Mouse (Mus musculus) MN1 (cell line): ENCODE data around the gene Cbx7.

Experiments
- DNase-seq: peaks from one replicate; pipeline ENCODE4 v3.0.0-alpha.2; 2016; ENCODE audit warnings: low spot score

Gene Cbx7

GRCm38 (mm10) chr15:79970940-79971339 lies at the start of gene Cbx7:
TSS of gene Cbx7 (minus strand) at chr15:79971119.
- DNase-seq: peak; percentile 98

GRCm38 (mm10) chr15:80020516-80020915 lies 49.6 kb upstream of the Cbx7 start:
- no peak for DNase-seq

DNA sequence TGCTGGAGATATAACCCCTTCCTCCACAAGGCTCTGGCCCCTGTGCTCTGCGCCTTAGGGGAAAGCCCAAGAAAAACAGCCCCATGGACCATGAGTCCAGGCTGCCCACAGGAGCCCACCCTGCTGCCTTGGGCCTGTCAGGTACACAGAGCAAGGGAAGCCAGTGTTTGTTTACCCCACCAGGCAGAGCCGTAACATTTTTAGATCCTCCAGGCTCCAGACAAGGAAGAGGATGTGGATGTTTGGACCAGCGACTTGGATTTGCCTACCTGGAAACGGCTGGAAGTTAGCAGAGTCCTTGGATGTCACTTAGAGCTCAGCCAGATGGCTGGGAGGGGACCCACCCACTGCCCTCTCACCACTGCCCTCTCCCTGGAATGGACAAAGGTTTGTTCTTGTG lies 48.7 kb upstream of the Cbx7 start:
- no peak for DNase-seq

DNA sequence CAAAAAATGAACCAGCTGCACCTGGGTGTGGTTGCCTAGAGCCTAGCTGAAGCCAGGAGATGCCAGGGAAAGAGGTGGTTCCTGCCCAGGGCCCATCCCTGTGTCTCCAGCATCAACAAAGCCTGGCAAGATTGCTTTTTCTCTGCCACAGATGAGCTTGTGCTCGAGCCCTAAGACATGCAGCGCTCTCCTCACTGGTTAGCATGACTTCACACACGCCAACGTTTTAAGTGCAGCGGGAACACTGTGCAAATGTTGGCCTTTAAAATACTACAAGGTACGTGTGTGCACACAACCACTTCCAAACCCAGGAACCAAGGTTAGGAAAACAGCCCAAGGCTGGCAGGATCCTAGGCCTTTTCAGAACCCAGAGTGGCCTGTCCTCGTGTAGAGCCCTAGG lies 48.3 kb upstream of the Cbx7 start:
- DNase-seq: no peak

DNA sequence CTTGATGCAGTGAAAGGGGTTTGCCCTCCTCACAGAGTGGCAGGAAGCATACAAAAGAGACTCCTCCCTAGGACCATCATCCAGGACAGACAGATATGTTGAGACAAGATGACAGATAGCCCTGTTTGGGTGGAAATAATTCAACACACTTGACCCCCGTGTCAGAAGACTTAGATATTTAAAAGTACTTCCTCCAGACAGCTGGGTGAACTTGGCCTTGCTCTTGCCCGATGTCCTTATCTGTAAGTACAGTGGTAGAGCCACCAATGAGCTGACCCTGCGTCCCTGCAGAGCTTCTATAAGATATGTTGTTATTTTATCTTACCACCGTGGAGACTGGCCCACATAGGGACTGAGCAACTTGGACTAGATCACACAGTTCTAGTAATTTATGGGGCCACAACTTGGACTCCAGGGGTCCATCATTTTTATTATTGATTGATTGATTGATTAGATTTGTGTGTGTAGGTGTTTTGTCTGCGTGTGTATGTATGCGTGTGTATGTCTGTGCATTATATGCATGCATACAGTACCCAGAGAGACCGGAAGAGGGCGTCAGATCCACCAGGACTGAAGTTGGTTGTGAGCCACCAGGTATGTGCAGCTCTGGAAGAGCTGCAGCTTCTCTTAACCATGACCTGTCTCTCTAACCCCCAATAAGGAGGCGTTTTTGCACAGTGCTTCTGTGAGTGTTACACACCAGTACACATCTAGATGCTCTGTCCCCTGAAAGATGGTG lies 45.8 kb upstream of the Cbx7 start:
- DNase-seq: no peak

- DNase-seq: no peak
Measured at GRCm38 (mm10) chr15:80015211-80015952, 44.5 kb upstream of the Cbx7 start.

DNA sequence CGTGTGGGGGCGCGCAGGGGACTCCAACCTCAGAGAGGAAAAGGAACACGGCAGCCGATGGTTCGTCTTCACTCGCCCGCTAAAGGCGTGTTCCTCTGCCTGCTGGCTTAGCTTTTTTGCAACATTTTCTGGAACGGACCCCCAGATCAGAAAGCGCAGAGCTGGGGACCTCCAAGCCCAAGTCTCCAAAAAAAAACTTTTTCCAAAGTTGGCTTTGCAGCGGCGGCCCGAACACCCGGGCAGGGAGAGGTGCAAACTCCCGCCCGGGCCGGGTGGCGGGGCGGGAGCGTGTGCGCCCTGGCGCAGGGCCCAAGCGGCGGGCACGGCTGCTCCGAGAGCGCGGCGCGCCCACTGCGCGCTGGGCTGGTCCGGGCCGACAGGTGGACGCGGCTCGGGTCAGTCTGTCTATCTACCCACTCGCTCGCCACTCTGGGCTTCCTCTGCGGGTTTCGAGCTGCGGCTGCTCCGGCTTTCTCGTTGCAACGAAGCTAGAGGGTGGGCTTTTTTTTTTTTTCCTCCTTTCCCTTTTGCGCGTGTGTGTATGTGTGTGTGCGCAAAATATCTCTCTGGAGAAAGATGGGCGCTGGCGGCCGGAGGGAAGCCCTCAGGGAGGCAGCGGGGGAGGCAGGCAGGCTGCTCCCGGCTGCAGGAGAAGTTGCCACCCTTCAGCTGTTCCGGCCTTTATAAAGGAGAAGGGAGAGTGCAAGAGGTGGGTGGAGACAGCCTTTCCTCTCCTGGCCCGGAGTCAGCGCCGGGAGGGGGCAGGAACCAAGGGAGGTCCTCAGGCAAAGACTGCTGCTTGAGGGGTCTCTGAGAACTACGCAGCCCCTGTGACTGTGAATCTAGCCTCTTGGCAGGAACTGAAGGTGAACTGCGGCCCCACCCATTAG lies 43.6 kb upstream of the Cbx7 start, which contains the start of gene Pdgfb:
TSS of gene Pdgfb (minus strand) at position 657 of the 890 bp plus-strand sequence.
- no peak for DNase-seq

DNA sequence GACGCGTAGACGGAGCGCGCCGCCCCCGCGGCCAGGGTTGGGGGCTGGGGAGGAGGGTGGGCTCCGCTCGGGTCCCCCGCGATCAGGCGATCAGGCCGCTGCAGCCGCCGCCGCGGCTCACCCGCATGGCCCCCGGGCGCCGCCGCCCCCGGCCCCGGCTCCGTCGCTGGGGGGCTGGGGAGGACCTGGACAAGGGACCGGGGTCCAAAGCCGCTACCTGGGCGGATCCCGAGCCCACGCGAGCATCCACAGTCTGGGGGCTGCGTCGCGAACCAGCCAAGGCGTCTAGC lies 43.1 kb upstream of the Cbx7 start:
- no peak for DNase-seq

DNA sequence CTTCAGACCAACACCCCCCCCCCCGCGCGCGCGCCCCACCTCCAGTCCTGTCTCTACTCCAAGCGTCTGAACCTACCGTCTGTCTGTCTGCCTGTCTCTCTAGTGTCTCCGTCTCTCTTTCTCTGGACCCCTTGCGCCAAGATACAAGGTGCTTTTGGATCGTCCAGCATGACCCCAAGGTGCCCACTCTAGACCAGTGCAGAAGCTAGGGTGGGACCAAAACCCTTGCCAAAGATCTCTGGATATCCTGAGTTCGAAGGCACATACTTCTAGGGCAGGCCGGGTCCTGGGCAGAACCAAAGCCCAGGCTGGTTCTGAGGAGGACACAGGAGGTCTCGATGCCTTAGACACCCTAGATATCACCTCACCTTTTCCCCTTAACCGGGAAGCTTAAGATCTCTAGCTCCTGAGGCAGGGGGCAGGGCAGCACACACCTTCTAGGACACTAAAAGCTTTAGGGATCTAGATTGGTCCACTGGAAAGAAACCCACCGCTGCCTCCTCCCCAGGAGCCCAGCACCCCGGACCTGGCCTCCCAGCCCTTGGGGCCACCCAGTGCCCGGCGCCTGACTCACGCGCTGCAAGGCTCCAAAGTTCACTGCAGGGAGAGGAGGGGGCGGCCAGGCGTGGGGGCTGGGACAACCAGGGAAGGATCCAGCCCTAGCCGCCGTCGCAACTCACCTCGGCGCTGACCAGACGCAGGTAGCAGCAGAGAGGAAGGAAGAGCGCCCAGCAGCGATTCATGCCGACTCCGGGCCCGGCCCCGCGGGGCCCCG lies 42.5 kb upstream of the Cbx7 start:
- DNase-seq: no peak

GRCm38 (mm10) chr15:80012527-80013201 lies 41.7 kb upstream of the Cbx7 start:
- DNase-seq: no peak

DNA sequence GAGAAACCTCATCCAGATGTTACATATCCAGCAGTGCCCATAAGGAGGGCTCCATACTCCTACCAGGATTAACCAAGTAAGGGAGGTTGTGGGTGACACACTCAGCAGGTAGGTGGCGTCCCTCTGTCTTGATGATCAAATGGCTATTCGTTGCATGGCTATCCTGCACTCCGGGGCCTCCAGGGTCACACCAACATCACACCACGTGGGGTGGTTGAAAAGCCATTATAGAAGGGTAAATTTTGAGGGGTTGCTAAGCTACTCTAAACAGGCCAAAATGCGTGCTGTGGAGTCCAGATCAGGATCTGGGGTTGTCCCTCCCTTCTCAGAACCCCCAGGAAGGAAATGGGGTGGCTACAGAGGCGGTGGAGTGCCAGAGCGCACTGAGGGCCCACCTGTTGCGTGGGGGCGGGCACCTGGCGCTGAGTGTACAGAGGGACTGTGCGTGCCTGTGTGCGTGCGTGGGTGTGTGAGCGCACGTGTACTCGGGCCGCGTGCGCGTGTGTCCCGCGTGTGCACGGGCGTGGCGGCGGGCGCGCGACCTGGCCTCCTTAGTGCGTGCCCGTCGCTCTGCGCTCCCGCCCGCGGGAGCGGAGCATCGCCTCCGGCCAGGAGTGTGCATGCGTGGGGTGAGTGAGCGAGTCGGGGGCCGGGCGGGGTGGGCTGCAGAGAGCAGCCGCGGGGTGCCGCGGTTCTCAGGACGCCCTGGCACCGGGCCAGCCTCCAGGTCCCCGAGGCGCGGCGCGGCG lies 41.0 kb upstream of the Cbx7 start:
- no peak for DNase-seq

DNA sequence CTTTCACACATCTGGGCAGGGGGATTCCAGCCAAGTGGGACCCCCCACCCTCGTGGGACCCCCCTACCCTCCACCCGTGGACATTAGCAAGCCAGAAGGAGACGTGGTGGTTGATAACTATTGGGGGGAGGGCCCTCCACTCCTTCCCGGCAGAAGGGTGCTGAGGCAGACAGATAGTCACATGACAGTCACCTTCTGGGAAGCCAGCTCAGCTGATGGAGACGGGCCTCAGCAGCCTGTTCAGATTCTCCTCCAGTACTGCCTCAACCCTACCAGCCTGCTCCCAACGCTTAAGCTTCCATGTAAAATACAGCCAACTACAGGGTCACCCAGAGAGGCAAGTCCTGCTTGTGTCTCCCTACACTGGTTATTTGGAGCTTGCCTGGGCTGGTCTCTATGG lies 40.3 kb upstream of the Cbx7 start:
- DNase-seq: no peak

DNA sequence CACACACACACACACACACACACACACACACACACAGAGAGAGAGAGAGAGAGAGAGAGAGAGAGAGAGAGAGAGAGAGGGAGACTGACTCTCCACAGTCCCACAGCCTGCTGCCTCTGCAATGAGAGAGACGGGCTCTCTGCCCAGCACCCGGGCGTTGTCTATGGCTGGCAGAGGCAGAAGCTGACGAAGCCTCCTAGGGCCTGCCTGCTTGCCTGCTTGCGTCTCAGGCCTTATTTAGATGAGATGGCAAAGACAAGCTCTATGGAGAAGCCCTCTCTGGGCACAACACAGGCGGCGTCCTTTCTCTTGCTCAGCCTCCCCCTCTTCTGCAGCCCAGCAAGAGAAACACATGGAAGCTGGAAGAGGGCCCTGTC lies 39.3 kb upstream of the Cbx7 start:
- DNase-seq: peak; percentile 67

GRCm38 (mm10) chr15:80009421-80010181 lies 38.7 kb upstream of the Cbx7 start:
- no peak for DNase-seq

GRCm38 (mm10) chr15:80008461-80008860 lies 37.5 kb upstream of the Cbx7 start:
- DNase-seq: no peak

- no peak for DNase-seq
Measured at GRCm38 (mm10) chr15:80006156-80006555, 35.2 kb upstream of the Cbx7 start.

DNA sequence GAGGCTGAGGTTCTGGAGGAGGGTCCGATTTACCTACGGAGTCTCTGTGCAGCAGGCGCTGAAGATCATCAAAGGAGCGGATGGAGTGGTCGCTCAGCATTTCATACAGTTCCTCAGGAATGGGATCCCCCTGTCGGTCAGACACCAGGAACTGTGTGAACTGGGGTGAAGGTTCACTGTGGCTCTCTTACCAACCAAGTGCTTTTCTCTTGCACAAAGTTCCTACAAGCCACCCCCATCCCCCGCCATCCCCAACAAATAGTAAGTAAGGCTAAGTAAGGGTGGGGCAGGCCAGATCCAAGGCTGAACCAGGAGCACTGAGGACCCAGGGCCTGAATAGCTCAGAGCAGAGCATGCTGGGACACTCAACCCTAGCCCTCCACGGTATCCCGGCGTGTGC lies 34.5 kb upstream of the Cbx7 start:
- no peak for DNase-seq

- no peak for DNase-seq
Measured at GRCm38 (mm10) chr15:80004644-80005340, 33.9 kb upstream of the Cbx7 start.

- peak; percentile 63 for DNase-seq
Measured at GRCm38 (mm10) chr15:80003581-80003980, 32.7 kb upstream of the Cbx7 start.
